Mouse (Mus musculus): Measurements from ENCODE around the gene Pdrg1. TPM values are rescaled to one million over a fixed set of nuclear protein-coding genes. Genes with fewer than 3 reads are reported as not detected.

Pdrg1 gene
- polyA plus RNA-seq, 1 experiment from 2014 or later, result 234 TPM

GRCm38 (mm10) chr2:153027501-153027900 is 12.3 kb upstream of the Pdrg1 start:
- no peak overlapping the region for H3K4me3 ChIP-seq
- H3K27ac ChIP-seq (replicated peaks), result no peak overlapping the region
- H3K4me1 ChIP-seq (replicated peaks), result peaks cover 13% of the 10 kb centered on the region
- no peaks in the 10 kb centered on the region for H3K27me3 ChIP-seq
- H3K36me3 ChIP-seq, result no peaks in the 10 kb centered on the region
- no peak for ATAC-seq (ENCODE audit: low FRiP score, low read depth)
- no peak overlapping the region for H3K9ac ChIP-seq
- 38% methylated on average over 4 of the region's 4 CpGs for WGBS
- H3K4me2 ChIP-seq, result no peak overlapping the region
- no peaks in the 10 kb centered on the region for H3K9me3 ChIP-seq

GRCm38 (mm10) chr2:153026052-153026451 is 10.8 kb upstream of the Pdrg1 start:
- no peak overlapping the region for H3K9ac ChIP-seq
- no peak overlapping the region for H3K4me3 ChIP-seq
- H3K9me3 ChIP-seq, result no peaks in the 10 kb centered on the region
- H3K36me3 ChIP-seq, result no peaks in the 10 kb centered on the region
- no peak overlapping the region for H3K27ac ChIP-seq (replicated peaks)
- no peak overlapping the region for H3K4me2 ChIP-seq
- 84% methylated on average over 7 of the region's 7 CpGs for WGBS
- no peaks in the 10 kb centered on the region for H3K27me3 ChIP-seq
- ATAC-seq (ENCODE audit: low FRiP score, low read depth), result no peak
- peaks cover 11% of the 10 kb centered on the region for H3K4me1 ChIP-seq (replicated peaks)

GRCm38 (mm10) chr2:153022855-153023254 is 7.6 kb upstream of the Pdrg1 start:
- no peak overlapping the region for H3K27ac ChIP-seq (replicated peaks)
- H3K4me2 ChIP-seq, result no peak overlapping the region
- no peak for ATAC-seq (ENCODE audit: low FRiP score, low read depth)
- 71% methylated on average over 4 of the region's 4 CpGs for WGBS
- no peak overlapping the region for H3K4me3 ChIP-seq
- H3K9me3 ChIP-seq, result no peaks in the 10 kb centered on the region
- H3K9ac ChIP-seq, result no peak overlapping the region
- no peaks in the 10 kb centered on the region for H3K27me3 ChIP-seq
- H3K4me1 ChIP-seq (replicated peaks), result no peaks in the 10 kb centered on the region
- H3K36me3 ChIP-seq, result no peaks in the 10 kb centered on the region

- no peak for ATAC-seq (ENCODE audit: low FRiP score, low read depth)
- no peak overlapping the region for H3K27ac ChIP-seq (replicated peaks)
- no peak overlapping the region for H3K4me3 ChIP-seq
- H3K9me3 ChIP-seq, result no peaks in the 10 kb centered on the region
- 68% methylated on average over 3 of the region's 3 CpGs for WGBS
- H3K27me3 ChIP-seq, result 0 out of 2 replicates have a peak, but pooled peaks cover 7% of the 10 kb centered on the region
- H3K9ac ChIP-seq, result no peak overlapping the region
- H3K36me3 ChIP-seq, result no peaks in the 10 kb centered on the region
- H3K4me1 ChIP-seq (replicated peaks), result peaks cover 2% of the 10 kb centered on the region
- H3K4me2 ChIP-seq, result no peak overlapping the region
These were observed 5.9 kb upstream of the Pdrg1 start for GRCm38 (mm10) chr2:153021163-153021562.

GRCm38 (mm10) chr2:153019355-153019754 is 4.1 kb upstream of the Pdrg1 start:
- no peak overlapping the region for H3K4me3 ChIP-seq
- 81% methylated on average over 3 of the region's 3 CpGs for WGBS

GRCm38 (mm10) chr2:153016786-153017185 is 1.6 kb upstream of the Pdrg1 start:
- Histone ChIP-seq H3K4me3 (no peak overlapping the region), H3K9me3 (no peaks in the 10 kb centered on the region), H3K9ac (no peak overlapping the region), H3K27me3 (0 out of 2 replicates have a peak, but pooled peaks cover 7% of the 10 kb centered on the region), H3K36me3 (peaks cover 7% of the 10 kb centered on the region), H3K27ac (replicated peaks) (no peak overlapping the region), H3K4me2 (no peak overlapping the region), H3K4me1 (replicated peaks) (peaks cover 26% of the 10 kb centered on the region)
- WGBS, result 53% methylated on average over 5 of the region's 5 CpGs
- ATAC-seq (ENCODE audit: low FRiP score, low read depth), result no peak

More at GRCm38 (mm10) chr2:153019355-153019754, 4.1 kb upstream of the Pdrg1 start:
- Histone ChIP-seq H3K4me2 (no peak overlapping the region), H3K9me3 (no peaks in the 10 kb centered on the region), H3K4me1 (replicated peaks) (peaks cover 13% of the 10 kb centered on the region), H3K36me3 (no peaks in the 10 kb centered on the region), H3K9ac (no peak overlapping the region), H3K27ac (replicated peaks) (no peak overlapping the region), H3K27me3 (0 out of 2 replicates have a peak, but pooled peaks cover 7% of the 10 kb centered on the region)
- ATAC-seq (ENCODE audit: low FRiP score, low read depth), result no peak

GRCm38 (mm10) chr2:153015804-153016203 is 577 bp upstream of the Pdrg1 start:
- H3K4me1 ChIP-seq (replicated peaks), result peaks cover 26% of the 10 kb centered on the region
- H3K4me2 ChIP-seq, result peak overlapping the region; percentile 90
- peak overlapping the region; percentile 87 for H3K4me3 ChIP-seq
- ATAC-seq (ENCODE audit: low FRiP score, low read depth), result no peak
- peak overlapping the region; percentile 52 for H3K27ac ChIP-seq (replicated peaks)
- peaks cover 11% of the 10 kb centered on the region for H3K36me3 ChIP-seq
- no peak overlapping the region; the same call in 1 of the 2 replicates for H3K9ac ChIP-seq
- 0 out of 2 replicates have a peak, but pooled peaks cover 7% of the 10 kb centered on the region for H3K27me3 ChIP-seq
- H3K9me3 ChIP-seq, result no peaks in the 10 kb centered on the region
- 40% methylated on average over 8 of the region's 8 CpGs for WGBS

- peak overlapping the region; percentile 90 for H3K4me2 ChIP-seq
- H3K36me3 ChIP-seq, result peaks cover 28% of the 10 kb centered on the region
- H3K27ac ChIP-seq (replicated peaks), result no peak overlapping the region
- 0 out of 2 replicates have a peak, but pooled peaks cover 7% of the 10 kb centered on the region for H3K27me3 ChIP-seq
- peak overlapping the region; percentile 80 for H3K9ac ChIP-seq
- no peaks in the 10 kb centered on the region for H3K9me3 ChIP-seq
- peaks cover 26% of the 10 kb centered on the region for H3K4me1 ChIP-seq (replicated peaks)
- peak overlapping the region; percentile 87 for H3K4me3 ChIP-seq
- 96% methylated on average over 11 of the region's 11 CpGs for WGBS
- no peak for ATAC-seq (ENCODE audit: low FRiP score, low read depth)
These were observed 1.3 kb downstream of the Pdrg1 start for GRCm38 (mm10) chr2:153013724-153014515.

- Histone ChIP-seq H3K27ac (replicated peaks) (no peak overlapping the region), H3K4me1 (replicated peaks) (peaks cover 13% of the 10 kb centered on the region), H3K9ac (no peak overlapping the region), H3K27me3 (no peaks in the 10 kb centered on the region), H3K4me2 (no peak overlapping the region), H3K36me3 (peaks cover 48% of the 10 kb centered on the region), H3K4me3 (no peak overlapping the region), H3K9me3 (no peaks in the 10 kb centered on the region)
- WGBS, result 88% methylated on average over 12 of the region's 12 CpGs
- ATAC-seq (ENCODE audit: low FRiP score, low read depth), result no peak
These were observed 5.8 kb downstream of the Pdrg1 start for GRCm38 (mm10) chr2:153009192-153009973.

- Histone ChIP-seq H3K9ac (no peak overlapping the region), H3K36me3 (peaks cover 39% of the 10 kb centered on the region)
- 97% methylated on average over 3 of the region's 3 CpGs for WGBS
These were observed 9.2 kb downstream of the Pdrg1 start for GRCm38 (mm10) chr2:153005981-153006380.

GRCm38 (mm10) chr2:153003681-153004338 is 11.4 kb downstream of the Pdrg1 start:
- Histone ChIP-seq H3K27ac (replicated peaks) (no peak overlapping the region), H3K4me3 (no peak overlapping the region), H3K4me2 (no peak overlapping the region), H3K9me3 (no peaks in the 10 kb centered on the region), H3K9ac (no peak overlapping the region), H3K4me1 (replicated peaks) (no peaks in the 10 kb centered on the region), H3K36me3 (peaks cover 18% of the 10 kb centered on the region), H3K27me3 (no peaks in the 10 kb centered on the region)
- 51% methylated on average over 13 of the region's 13 CpGs for WGBS
- no peak for ATAC-seq (ENCODE audit: low FRiP score, low read depth)

More at GRCm38 (mm10) chr2:153005981-153006380, 9.2 kb downstream of the Pdrg1 start:
- Histone ChIP-seq H3K9me3 (no peaks in the 10 kb centered on the region), H3K4me2 (no peak overlapping the region), H3K4me1 (replicated peaks) (no peaks in the 10 kb centered on the region), H3K27me3 (no peaks in the 10 kb centered on the region), H3K27ac (replicated peaks) (no peak overlapping the region), H3K4me3 (no peak overlapping the region)
- ATAC-seq (ENCODE audit: low FRiP score, low read depth), result no peak
